Mouse (Mus musculus) C2C12 (cell line): ENCODE measurements around the gene Larp1.

Source experiments
- CEBPB ChIP-seq: IDR thresholded peaks from one replicate; pipeline ENCODE4 v1.6.1; 2011; ENCODE audit warnings: low read depth, mild to moderate bottlenecking, control low read depth, moderate library complexity
- CTCF ChIP-seq: IDR thresholded peaks from one replicate; pipeline ENCODE4 v1.5.1; 2011; ENCODE audit not compliant: control insufficient read depth, insufficient read depth, insufficient read length
- MYOG ChIP-seq: IDR thresholded peaks from one replicate; pipeline ENCODE4 v1.6.1; 2011; ENCODE audit not compliant: control insufficient read depth, insufficient read length; ENCODE audit errors: extremely low read depth
- USF1 ChIP-seq: IDR thresholded peaks from one replicate; pipeline ENCODE4 v1.6.1; 2011; ENCODE audit warnings: low read depth, mild to moderate bottlenecking, control low read depth, moderate library complexity

DNA sequence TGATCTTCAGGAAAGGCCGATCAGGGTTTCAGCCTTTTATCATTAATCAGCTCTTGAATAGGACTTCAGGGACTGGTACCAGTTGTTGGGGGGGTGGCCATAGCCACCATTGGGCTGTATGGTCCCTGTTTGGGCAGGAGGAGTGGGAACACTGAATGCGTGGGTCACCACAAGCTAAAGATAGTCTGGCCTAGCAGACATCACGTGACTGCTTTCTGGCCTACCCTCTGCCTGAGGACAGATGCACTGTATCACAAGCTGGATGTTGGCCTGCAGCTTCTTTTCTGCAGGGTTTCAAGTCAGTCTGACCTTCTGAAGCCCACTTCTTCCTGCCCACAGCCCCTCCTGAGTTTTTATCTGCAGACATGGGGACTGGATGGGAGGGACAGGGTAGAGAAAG is 24.8 kb downstream of the Larp1 start:
- TF ChIP-seq CTCF (no peak), USF1 (peak; percentile 35), MYOG (no peak), CEBPB (no peak)
